9 mouse cellular contexts compared by ENCODE assay signal in the genomic region with DNA sequence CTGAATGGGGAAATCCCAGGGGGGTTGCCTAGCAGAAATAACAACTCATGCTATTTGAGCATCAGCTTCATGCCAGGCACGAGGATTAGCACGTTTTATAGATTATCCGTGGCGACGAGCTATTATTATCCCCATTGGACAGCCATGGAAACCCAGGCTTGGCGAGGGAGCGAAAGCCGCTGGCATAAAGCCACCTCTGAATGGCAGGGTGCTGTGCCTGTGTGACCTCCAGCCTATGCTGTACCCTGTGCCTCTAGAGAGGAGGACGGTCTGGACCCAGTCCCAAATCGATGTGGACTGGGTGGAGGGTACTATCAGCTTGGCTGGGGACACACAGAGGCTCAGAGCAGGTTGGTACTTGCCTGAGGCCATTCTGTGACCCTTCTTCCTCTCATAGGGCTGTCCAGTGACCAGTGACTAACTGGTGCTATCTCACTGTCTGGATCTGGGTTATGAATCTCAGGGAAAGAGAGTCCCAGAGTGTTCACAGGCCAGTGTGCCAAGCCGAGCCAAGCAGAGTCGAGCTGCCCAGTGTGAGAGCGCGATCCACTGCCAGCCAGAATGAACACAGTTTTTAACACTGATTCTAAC. TPM values are rescaled to one million over a fixed set of nuclear protein-coding genes. Genes with fewer than 3 reads are reported as not detected.
A peak's percentile ranks its signal among the peaks of the same experiment; 100 is the strongest.
DNase-seq lines count a peak whose midpoint lies in the region; ATAC-seq and TF ChIP-seq lines count a peak whose summit lies in the region.
"Had no signal": no experiment of that assay in that cellular context is flagged by ENCODE, and none has a peak within 500 bp of the region (broad histone marks: within the 10 kb centered on the region; RNA-seq: fewer than 3 reads in every experiment).

No protein-coding gene starts in this region.

- H3K9me3 ChIP-seq in heart, embryonic 12.5 days (replicated peaks), result no peaks in the 10 kb centered on the region
- no peaks in the 10 kb centered on the region for H3K9me3 ChIP-seq in forebrain, postnatal 0 days (ENCODE audit: low read length)
- no peaks in the 10 kb centered on the region for H3K9me3 ChIP-seq in midbrain, embryonic 10.5 days (replicated peaks)

- DNase-seq in heart, adult 18-20 months, result peak; percentile 80 to 83
- DNase-seq in brain, adult 2 months (ENCODE audit: low read depth, low spot score), result peak; percentile 84
- DNase-seq in forebrain, postnatal 0 days, result peak; percentile 45
- DNase-seq in midbrain, embryonic 10.5 days (ENCODE audit: low spot score), result no peak
- DNase-seq in left cerebral cortex, adult 9 months (ENCODE audit: low spot score in 2 of 2), result no peak
- no peak for DNase-seq in spleen, postnatal 36 days (ENCODE audit: low spot score in 2 of 2)

- no peak for TF ChIP-seq CTCF in forebrain, postnatal 0 days (IDR thresholded peaks at IDR 0.05; ENCODE audit: low read depth)

- no peak for ATAC-seq in heart, embryonic 12.5 days (ENCODE audit: insufficient number of reproducible peaks, low FRiP score)
- ATAC-seq in forebrain, postnatal 0 days, result peak; percentile 37
- no peak for ATAC-seq in erythroblast, adult 5-6 weeks (replicated peaks; ENCODE audit: low FRiP score, poor library complexity, severe bottlenecking)

- no peaks in the 10 kb centered on the region for H3K36me3 ChIP-seq in heart, embryonic 12.5 days
- H3K36me3 ChIP-seq in forebrain, postnatal 0 days (ENCODE audit: insufficient read depth), result no peaks in the 10 kb centered on the region
- H3K36me3 ChIP-seq in midbrain, embryonic 10.5 days, result 0 out of 2 replicates have a peak, but pooled peaks cover under 1% of the 10 kb centered on the region

- no peak overlapping the region for H3K4me3 ChIP-seq in heart, embryonic 12.5 days
- no peak overlapping the region for H3K4me3 ChIP-seq in forebrain, postnatal 0 days (ENCODE audit: low read depth, low read length)
- H3K4me3 ChIP-seq in midbrain, embryonic 10.5 days, result no peak overlapping the region

- H3K4me1 ChIP-seq in heart, embryonic 12.5 days (replicated peaks), result peaks cover 79% of the 10 kb centered on the region
- peaks cover 6% of the 10 kb centered on the region for H3K4me1 ChIP-seq in forebrain, postnatal 0 days (ENCODE audit: insufficient read depth)
- peaks cover 30% of the 10 kb centered on the region for H3K4me1 ChIP-seq in midbrain, embryonic 10.5 days

- H3K9ac ChIP-seq in heart, embryonic 12.5 days, result no peak overlapping the region
- H3K9ac ChIP-seq in forebrain, postnatal 0 days, result no peak overlapping the region
- H3K9ac ChIP-seq: liver, embryonic 14.5 days had no signal

- H3K27ac ChIP-seq in heart, embryonic 12.5 days (ENCODE audit: poor library complexity, severe bottlenecking), result no peak overlapping the region
- H3K27ac ChIP-seq in forebrain, postnatal 0 days (ENCODE audit: low read depth, low read length), result no peak overlapping the region
- H3K27ac ChIP-seq in midbrain, embryonic 10.5 days (replicated peaks), result peak overlapping the region; percentile 38; the same call in 1 of the 2 replicates
- H3K27ac ChIP-seq: liver, embryonic 14.5 days had no signal

- 72% methylated on average over 14 of the region's 14 CpGs for WGBS in heart, embryonic 12.5 days
- WGBS in forebrain, postnatal 0 days, result 31% methylated on average over 14 of the region's 14 CpGs
- WGBS in midbrain, embryonic 10.5 days, result 79% methylated on average over 14 of the region's 14 CpGs

- no peak overlapping the region for H3K4me2 ChIP-seq in heart, embryonic 12.5 days
- H3K4me2 ChIP-seq in forebrain, postnatal 0 days (ENCODE audit: low read depth), result no peak overlapping the region

- no peaks in the 10 kb centered on the region for H3K27me3 ChIP-seq in heart, embryonic 12.5 days (replicated peaks)
- H3K27me3 ChIP-seq in forebrain, postnatal 0 days (ENCODE audit: insufficient read depth, low read length), result no peaks in the 10 kb centered on the region
- no peaks in the 10 kb centered on the region for H3K27me3 ChIP-seq in midbrain, embryonic 10.5 days (ENCODE audit: low read depth, poor library complexity, severe bottlenecking)

RNA-seq across cellular contexts. Expression of a gene that starts 16.3 kb away (rescaled TPM):
- total RNA-seq in heart, adult 18-20 months (2021), result 1 to 10 TPM; 1.1 to 1.6 TPM
- 3.7 and 3.8 TPM in 2 replicates for polyA plus RNA-seq in heart, embryonic 12.5 days (2016; fragmentation: Nextera tagmentation; extraction: Ambion mirVana)
- 2.2 and 5.3 TPM in 2 replicates for total RNA-seq in forebrain, postnatal 0 days (2014; rRNA removed)
- 0.33 and 0.56 TPM in 2 replicates for polyA plus RNA-seq in forebrain, postnatal 0 days (2015; fragmentation: Nextera tagmentation; extraction: Ambion mirVana)
- 2.9 and 3.3 TPM in 2 replicates for polyA plus RNA-seq in midbrain, embryonic 10.5 days (2016; fragmentation: Nextera tagmentation; extraction: Ambion mirVana)
- 0.96 TPM in 1 of 2 replicates, not detected in the other for total RNA-seq in erythroblast, adult 5-6 weeks (2015; ENCODE audit: low replicate concordance)
- not detected in 2 replicates for total RNA-seq in erythroblast, adult 5-6 weeks (2017; ENCODE audit: low replicate concordance)

RNA-seq across cellular contexts. Expression of a gene that starts 58.2 kb away (rescaled TPM):
- not detected for total RNA-seq in heart, adult 18-20 months (2021)
- 0.14 and 0.46 TPM in 2 replicates for polyA plus RNA-seq in heart, embryonic 12.5 days (2016; fragmentation: Nextera tagmentation; extraction: Ambion mirVana)
- 0.19 TPM in 1 of 2 replicates, not detected in the other for total RNA-seq in forebrain, postnatal 0 days (2014; rRNA removed)
- not detected in 2 replicates for polyA plus RNA-seq in forebrain, postnatal 0 days (2015; fragmentation: Nextera tagmentation; extraction: Ambion mirVana)
- polyA plus RNA-seq in midbrain, embryonic 10.5 days (2016; fragmentation: Nextera tagmentation; extraction: Ambion mirVana), result not detected in 2 replicates
- not detected in 2 replicates for total RNA-seq in erythroblast, adult 5-6 weeks (2015; ENCODE audit: low replicate concordance)
- total RNA-seq in erythroblast, adult 5-6 weeks (2017; ENCODE audit: low replicate concordance), result not detected in 2 replicates

Comparison
In these comparisons a context has a peak if more than half of its experiments do, and no peak if none do; other contexts are left out.
1. DNase-seq: peak in heart, adult 18-20 months (2 of 2), brain, adult 2 months (single experiment) and forebrain, postnatal 0 days (single experiment); none in midbrain, embryonic 10.5 days (single experiment), left cerebral cortex, adult 9 months (0 of 2) and spleen, postnatal 36 days (0 of 2).